Mouse (Mus musculus): Measurements from ENCODE around the gene Nxf1. TPM values are rescaled to one million over a fixed set of nuclear protein-coding genes. Genes with fewer than 3 reads are reported as not detected.
A peak's percentile ranks its signal among the peaks of the same experiment; 100 is the strongest.

The Nxf1 gene
- polyA plus RNA-seq, 1 experiment from 2014 or later: 150 TPM

DNA sequence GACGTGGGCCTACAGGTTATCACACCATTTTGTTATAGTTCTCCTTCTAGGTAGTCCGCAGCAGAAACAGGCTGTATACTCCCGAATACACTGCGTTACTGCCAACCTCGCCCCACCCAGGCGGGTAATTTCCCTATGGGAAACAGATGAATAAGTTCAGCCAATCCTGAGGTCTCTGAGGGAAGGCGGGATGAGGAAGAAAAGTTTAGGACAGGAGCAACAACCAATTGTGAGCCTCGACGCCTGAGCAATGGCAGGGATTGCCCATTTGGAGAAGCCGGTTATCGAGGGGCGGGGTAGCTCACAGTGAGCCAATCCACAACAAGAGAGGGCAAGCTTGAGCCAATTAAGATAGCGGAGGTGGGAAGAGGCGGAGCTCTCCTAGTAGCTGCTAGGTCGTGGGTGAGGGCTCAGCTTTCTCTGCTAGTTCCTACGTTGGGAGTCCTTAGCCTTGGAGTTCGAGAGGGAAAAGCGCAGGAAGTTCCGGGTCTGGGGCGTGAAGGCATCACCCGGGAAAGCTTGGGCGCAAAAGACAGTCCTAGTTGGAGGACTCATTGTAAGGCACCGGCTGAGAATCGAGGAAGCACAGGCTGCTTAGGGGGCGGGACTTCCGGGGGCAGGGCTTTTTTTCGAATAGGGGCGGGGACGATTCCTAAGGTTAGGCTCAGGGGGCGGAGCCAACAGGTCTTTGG is 45.4 kb downstream of the Nxf1 start, which contains the start of gene Zbtb3:
TSS of gene Zbtb3 (plus strand) at position 426 of the 692 bp plus-strand sequence.
- Histone ChIP-seq H3K4me3 (replicated peaks; ENCODE audit: low read length) (peak within 1 kb of the TSS; percentile 83), H3K4me1 (ENCODE audit: control insufficient read depth, insufficient read depth, low read length) (peaks cover 10% of the 10 kb centered on the region), H3K4me2 (ENCODE audit: low read depth, low read length) (peak within 1 kb of the TSS; percentile 82), H3K27ac (ENCODE audit: low read length) (peak within 1 kb of the TSS; percentile 94), H3K9me3 (replicated peaks; ENCODE audit: control insufficient read depth, low read length) (no peaks in the 10 kb centered on the region), H3K36me3 (ENCODE audit: control insufficient read depth, insufficient read depth, low read length) (peaks cover 7% of the 10 kb centered on the region; the same call in 1 of the 2 replicates), H3K27me3 (ENCODE audit: control insufficient read depth, insufficient read depth, low read length) (no peaks in the 10 kb centered on the region), H3K9ac (ENCODE audit: low read length) (peak within 1 kb of the TSS; percentile 80)
- under 1% methylated on average over 30 of the region's 30 CpGs for WGBS
- peak; percentile 97 for ATAC-seq (ENCODE audit: insufficient read depth, low FRiP score)

DNA sequence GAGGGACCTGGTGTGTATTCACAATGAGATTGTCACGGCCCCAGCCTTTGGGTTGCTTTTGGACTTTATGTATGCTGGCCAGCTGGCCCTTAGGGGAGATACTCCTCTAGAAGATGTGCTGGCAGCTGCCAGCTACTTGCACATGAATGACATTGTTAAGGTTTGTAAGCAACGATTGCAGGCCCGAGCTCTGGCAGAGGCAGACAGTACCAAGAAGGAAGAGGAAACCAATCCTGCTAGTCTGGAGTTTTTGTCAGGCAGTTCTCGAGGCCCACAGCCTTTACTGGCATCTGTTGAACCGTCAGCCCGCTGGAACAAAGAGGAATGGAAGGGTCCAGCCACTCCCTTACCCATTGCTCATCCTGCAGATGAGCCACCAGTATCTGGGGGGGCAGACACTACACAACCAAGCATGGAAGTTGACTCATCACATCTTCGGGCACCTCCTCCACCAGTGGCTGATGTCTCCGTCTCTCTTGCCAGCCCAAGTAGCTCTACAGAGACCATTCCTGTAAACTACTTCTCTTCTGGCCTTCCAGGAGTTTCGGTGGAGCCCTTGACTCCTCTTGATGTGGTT is 46.4 kb downstream of the Nxf1 start:
- Histone ChIP-seq H3K36me3 (ENCODE audit: control insufficient read depth, insufficient read depth, low read length) (peaks cover 7% of the 10 kb centered on the region; the same call in 1 of the 2 replicates), H3K4me3 (replicated peaks; ENCODE audit: low read length) (peak overlapping the region; percentile 83; the same call in 1 of the 2 replicates), H3K4me2 (ENCODE audit: low read depth, low read length) (peak overlapping the region; percentile 82), H3K9me3 (replicated peaks; ENCODE audit: control insufficient read depth, low read length) (no peaks in the 10 kb centered on the region), H3K4me1 (ENCODE audit: control insufficient read depth, insufficient read depth, low read length) (0 out of 2 replicates have a peak, but pooled peaks cover 4% of the 10 kb centered on the region), H3K9ac (ENCODE audit: low read length) (no peak overlapping the region; the same call in 1 of the 2 replicates), H3K27me3 (ENCODE audit: control insufficient read depth, insufficient read depth, low read length) (no peaks in the 10 kb centered on the region), H3K27ac (ENCODE audit: low read length) (peak overlapping the region; percentile 94)
- 89% methylated on average over 9 of the region's 9 CpGs for WGBS
- no peak for ATAC-seq (ENCODE audit: insufficient read depth, low FRiP score)

DNA sequence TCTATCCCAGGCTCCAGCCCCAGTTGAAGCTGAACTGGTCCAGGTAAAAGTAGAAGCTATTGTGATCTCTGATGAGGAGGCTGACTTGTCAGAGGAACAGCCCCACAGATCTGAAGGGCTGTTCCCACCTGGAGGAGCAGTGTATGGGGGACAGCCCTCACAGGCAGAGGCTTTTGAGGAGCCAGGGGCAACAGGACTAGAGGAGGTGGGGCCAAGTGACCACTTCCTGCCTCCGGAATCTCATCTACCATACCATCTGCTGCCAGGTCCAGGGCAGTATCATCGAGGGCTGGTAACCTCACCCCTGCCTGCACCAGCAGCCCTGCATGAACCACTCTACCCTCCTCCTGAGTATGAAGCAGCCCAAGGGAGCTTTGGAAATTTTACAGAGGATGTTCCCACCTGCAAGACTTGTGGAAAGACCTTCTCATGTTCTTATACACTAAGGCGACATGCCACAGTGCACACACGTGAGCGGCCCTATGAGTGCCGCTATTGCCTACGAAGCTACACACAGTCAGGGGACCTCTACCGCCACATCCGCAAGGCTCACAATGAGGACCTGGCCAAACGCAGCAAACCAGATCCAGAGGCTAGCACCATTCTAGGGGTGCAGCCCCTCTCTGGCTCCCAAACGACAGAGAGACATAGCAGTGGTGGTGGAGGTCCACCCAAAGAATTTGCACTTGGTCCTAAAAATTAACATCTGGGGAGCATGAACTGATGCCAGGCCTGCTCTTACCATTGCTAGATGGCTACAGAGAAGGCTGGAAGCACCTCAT is 47.2 kb downstream of the Nxf1 start:
- Histone ChIP-seq H3K27ac (ENCODE audit: low read length) (no peak overlapping the region), H3K4me1 (ENCODE audit: control insufficient read depth, insufficient read depth, low read length) (0 out of 2 replicates have a peak, but pooled peaks cover 4% of the 10 kb centered on the region), H3K9me3 (replicated peaks; ENCODE audit: control insufficient read depth, low read length) (no peaks in the 10 kb centered on the region), H3K36me3 (ENCODE audit: control insufficient read depth, insufficient read depth, low read length) (peaks cover 7% of the 10 kb centered on the region; the same call in 1 of the 2 replicates), H3K4me3 (replicated peaks; ENCODE audit: low read length) (no peak overlapping the region), H3K27me3 (ENCODE audit: control insufficient read depth, insufficient read depth, low read length) (no peaks in the 10 kb centered on the region), H3K9ac (ENCODE audit: low read length) (no peak overlapping the region), H3K4me2 (ENCODE audit: low read depth, low read length) (no peak overlapping the region)
- WGBS: 88% methylated on average over 11 of the region's 11 CpGs
- ATAC-seq (ENCODE audit: insufficient read depth, low FRiP score): no peak

DNA sequence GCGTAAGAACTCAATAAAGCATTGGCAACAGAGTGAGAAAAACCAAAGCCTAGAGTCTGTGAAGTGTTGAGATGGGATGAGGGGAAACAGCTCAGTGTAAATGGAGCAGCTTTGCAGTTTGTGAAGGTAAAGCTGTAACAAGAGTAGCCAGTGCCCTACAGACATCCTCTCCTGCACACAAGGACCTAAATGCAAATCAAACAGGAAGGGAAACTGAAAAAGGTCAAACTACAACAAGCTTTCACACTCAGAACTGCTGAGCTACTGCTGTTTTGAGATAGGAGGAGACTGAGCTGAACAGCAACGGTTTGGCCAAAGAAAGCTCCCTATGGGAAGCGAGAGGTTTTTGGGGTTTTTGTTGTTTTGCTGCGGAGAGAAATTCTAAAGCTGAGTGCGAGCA is 49.9 kb downstream of the Nxf1 start:
- ATAC-seq (ENCODE audit: insufficient read depth, low FRiP score): no peak
- 92% methylated on average over 5 of the region's 5 CpGs for WGBS
- Histone ChIP-seq H3K4me3 (replicated peaks; ENCODE audit: low read length) (no peak overlapping the region), H3K9me3 (replicated peaks; ENCODE audit: control insufficient read depth, low read length) (no peaks in the 10 kb centered on the region), H3K27ac (ENCODE audit: low read length) (no peak overlapping the region), H3K36me3 (ENCODE audit: control insufficient read depth, insufficient read depth, low read length) (peaks cover 18% of the 10 kb centered on the region), H3K27me3 (ENCODE audit: control insufficient read depth, insufficient read depth, low read length) (no peaks in the 10 kb centered on the region), H3K4me2 (ENCODE audit: low read depth, low read length) (no peak overlapping the region), H3K4me1 (ENCODE audit: control insufficient read depth, insufficient read depth, low read length) (0 out of 2 replicates have a peak, but pooled peaks cover under 1% of the 10 kb centered on the region), H3K9ac (ENCODE audit: low read length) (no peak overlapping the region)

DNA sequence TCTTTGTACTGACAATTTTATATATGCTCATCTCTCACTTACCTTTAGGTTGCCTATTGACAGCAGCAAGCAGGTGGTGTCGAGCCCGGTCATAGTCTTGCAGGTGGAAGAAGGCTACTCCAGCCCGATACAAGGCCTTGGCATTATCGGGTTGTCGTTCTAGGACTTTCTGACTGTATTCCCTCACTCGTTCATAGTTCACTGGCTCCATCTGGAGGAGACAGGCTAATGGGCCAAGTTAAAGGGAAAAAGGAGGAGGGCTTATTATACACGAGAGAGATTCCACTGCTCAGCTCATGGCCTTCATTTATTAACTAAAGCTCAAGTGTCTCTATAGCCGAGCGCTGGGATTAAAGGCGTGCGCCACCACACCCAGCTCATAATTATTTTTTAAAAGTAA is 58.9 kb downstream of the Nxf1 start:
- no peak for ATAC-seq (ENCODE audit: insufficient read depth, low FRiP score)
- H3K9me3 ChIP-seq (replicated peaks; ENCODE audit: control insufficient read depth, low read length): no peaks in the 10 kb centered on the region
- no peak overlapping the region for H3K27ac ChIP-seq (ENCODE audit: low read length)
- H3K4me3 ChIP-seq (replicated peaks; ENCODE audit: low read length): no peak overlapping the region
- H3K9ac ChIP-seq (ENCODE audit: low read length): no peak overlapping the region
- 64% methylated on average over 11 of the region's 11 CpGs for WGBS
- H3K4me1 ChIP-seq (ENCODE audit: control insufficient read depth, insufficient read depth, low read length): peaks cover 13% of the 10 kb centered on the region
- peaks cover 12% of the 10 kb centered on the region; the same call in 1 of the 2 replicates for H3K36me3 ChIP-seq (ENCODE audit: control insufficient read depth, insufficient read depth, low read length)
- no peaks in the 10 kb centered on the region for H3K27me3 ChIP-seq (ENCODE audit: control insufficient read depth, insufficient read depth, low read length)
- no peak overlapping the region for H3K4me2 ChIP-seq (ENCODE audit: low read depth, low read length)

DNA sequence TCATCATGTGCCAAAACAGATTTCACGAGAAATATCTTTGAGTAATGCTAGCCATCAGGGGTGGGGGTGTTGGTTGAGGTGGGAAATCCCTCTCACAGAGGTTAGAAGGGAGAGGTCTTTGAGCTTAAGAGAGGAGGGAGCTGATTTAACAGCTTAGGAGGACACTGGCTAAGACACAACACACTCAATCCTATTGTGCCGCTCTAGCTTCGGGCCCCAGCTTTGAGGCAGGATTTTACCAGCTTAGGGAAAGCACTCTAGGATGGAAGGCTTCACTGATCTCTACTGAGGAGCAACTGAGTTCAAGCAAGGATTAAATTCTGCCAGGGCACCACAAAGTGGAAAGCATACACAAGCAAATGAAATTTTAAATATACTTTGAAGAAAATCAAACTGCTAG is 60.1 kb downstream of the Nxf1 start:
- H3K27me3 ChIP-seq (ENCODE audit: control insufficient read depth, insufficient read depth, low read length): no peaks in the 10 kb centered on the region
- H3K9me3 ChIP-seq (replicated peaks; ENCODE audit: control insufficient read depth, low read length): no peaks in the 10 kb centered on the region
- H3K9ac ChIP-seq (ENCODE audit: low read length): peak overlapping the region; percentile 44
- 69% methylated on average over 3 of the region's 3 CpGs for WGBS
- no peak overlapping the region for H3K27ac ChIP-seq (ENCODE audit: low read length)
- H3K4me3 ChIP-seq (replicated peaks; ENCODE audit: low read length): peak overlapping the region; percentile 4; the same call in 1 of the 2 replicates
- H3K36me3 ChIP-seq (ENCODE audit: control insufficient read depth, insufficient read depth, low read length): peaks cover 7% of the 10 kb centered on the region; the same call in 1 of the 2 replicates
- peak overlapping the region; percentile 14; the same call in 1 of the 2 replicates for H3K4me2 ChIP-seq (ENCODE audit: low read depth, low read length)
- no peak for ATAC-seq (ENCODE audit: insufficient read depth, low FRiP score)
- peaks cover 16% of the 10 kb centered on the region for H3K4me1 ChIP-seq (ENCODE audit: control insufficient read depth, insufficient read depth, low read length)

DNA sequence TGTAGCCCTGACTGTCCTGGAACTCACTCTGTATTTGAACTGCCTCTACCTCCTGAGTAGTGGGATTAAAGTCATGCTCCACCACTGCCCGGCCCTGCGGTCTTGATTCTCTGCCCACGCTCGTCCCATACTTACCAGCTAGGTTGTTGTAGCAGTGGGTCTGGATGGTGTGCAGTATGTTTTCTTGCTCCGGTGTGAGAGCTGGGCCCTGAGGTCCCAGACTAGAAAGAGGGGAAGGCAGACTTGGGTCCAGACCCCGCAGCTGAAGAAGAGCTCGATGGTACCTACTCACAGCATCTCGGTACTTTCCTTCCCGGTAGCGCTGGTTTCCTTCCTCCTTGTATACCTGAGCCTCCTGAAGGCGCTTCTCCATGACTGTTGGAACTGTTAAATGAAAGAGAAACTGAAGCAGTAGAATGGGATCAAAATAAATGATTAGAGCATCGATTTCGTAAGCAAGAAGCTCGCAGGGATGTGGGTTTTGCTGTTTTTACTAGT is 61.5 kb downstream of the Nxf1 start:
- Histone ChIP-seq H3K4me2 (ENCODE audit: low read depth, low read length) (peak overlapping the region; percentile 85), H3K27me3 (ENCODE audit: control insufficient read depth, insufficient read depth, low read length) (no peaks in the 10 kb centered on the region), H3K4me3 (replicated peaks; ENCODE audit: low read length) (peak overlapping the region; percentile 100), H3K9me3 (replicated peaks; ENCODE audit: control insufficient read depth, low read length) (no peaks in the 10 kb centered on the region), H3K27ac (ENCODE audit: low read length) (peak overlapping the region; percentile 99), H3K9ac (ENCODE audit: low read length) (peak overlapping the region; percentile 84), H3K4me1 (ENCODE audit: control insufficient read depth, insufficient read depth, low read length) (peaks cover 27% of the 10 kb centered on the region), H3K36me3 (ENCODE audit: control insufficient read depth, insufficient read depth, low read length) (peaks cover 4% of the 10 kb centered on the region; the same call in 1 of the 2 replicates)
- ATAC-seq (ENCODE audit: insufficient read depth, low FRiP score): no peak
- 15% methylated on average over 14 of the region's 14 CpGs for WGBS

DNA sequence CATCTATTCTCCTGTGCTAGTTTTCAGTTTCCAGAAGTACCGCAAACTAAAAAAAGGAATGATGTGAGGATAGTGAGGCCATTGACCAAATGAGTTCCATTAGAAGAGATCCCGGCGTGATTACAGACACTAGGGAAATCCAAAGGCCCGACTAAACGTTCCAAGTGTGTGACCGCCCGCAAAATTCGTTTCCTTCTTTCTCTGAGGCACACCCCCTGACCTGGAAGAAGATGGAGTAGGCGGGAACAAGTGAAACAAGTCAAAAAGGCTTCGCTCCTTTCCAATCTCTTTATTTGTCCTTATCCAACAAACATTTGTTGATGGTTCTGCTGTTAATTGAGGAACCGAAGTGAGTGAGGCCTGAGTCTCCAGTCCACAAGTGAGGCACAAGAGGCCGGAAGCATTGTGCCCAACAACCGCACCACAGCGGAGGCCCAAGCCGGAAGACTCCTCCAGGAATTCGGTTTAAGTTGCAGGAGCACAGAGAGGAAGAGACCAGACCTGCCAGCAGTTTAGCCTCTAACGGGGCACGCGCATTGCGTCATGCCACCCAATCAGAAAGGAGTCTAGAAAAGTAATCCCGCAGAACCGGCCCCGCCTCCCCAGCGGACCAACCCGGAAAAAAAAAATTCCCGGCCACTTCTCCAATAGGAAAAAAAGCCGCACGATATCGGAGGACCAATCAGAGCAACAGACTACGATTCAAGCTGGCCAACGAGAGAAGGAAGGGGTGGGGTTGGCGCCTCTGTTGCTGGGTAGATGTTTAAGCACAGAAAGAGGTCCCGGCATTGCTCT is 62.1 kb downstream of the Nxf1 start, which contains the start of gene Ttc9c:
TSS of gene Ttc9c (minus strand) at position 533 of the 795 bp plus-strand sequence.
- peak within 1 kb of the TSS; percentile 89 for H3K4me2 ChIP-seq (ENCODE audit: low read depth, low read length)
- peak within 1 kb of the TSS; percentile 100 for H3K4me3 ChIP-seq (replicated peaks; ENCODE audit: low read length)
- H3K27ac ChIP-seq (ENCODE audit: low read length): peak within 1 kb of the TSS; percentile 99
- H3K36me3 ChIP-seq (ENCODE audit: control insufficient read depth, insufficient read depth, low read length): peaks cover 4% of the 10 kb centered on the region
- WGBS: under 1% methylated on average over 33 of the region's 33 CpGs
- H3K9ac ChIP-seq (ENCODE audit: low read length): peak within 1 kb of the TSS; percentile 98
- peaks cover 27% of the 10 kb centered on the region for H3K4me1 ChIP-seq (ENCODE audit: control insufficient read depth, insufficient read depth, low read length)
- ATAC-seq (ENCODE audit: insufficient read depth, low FRiP score): peak; percentile 92
- H3K9me3 ChIP-seq (replicated peaks; ENCODE audit: control insufficient read depth, low read length): no peaks in the 10 kb centered on the region
- no peaks in the 10 kb centered on the region for H3K27me3 ChIP-seq (ENCODE audit: control insufficient read depth, insufficient read depth, low read length)
